Mouse (Mus musculus) cerebellum, postnatal 10 days (tissue): ENCODE measurements around the gene Sftpa1.

Experiments used
- DNase-seq, 2 experiments: peaks; one replicate each; pipeline ENCODE4 v3.0.0; 2021; ENCODE audit warnings: mixed read lengths in 2 of 2

Gene Sftpa1

DNA sequence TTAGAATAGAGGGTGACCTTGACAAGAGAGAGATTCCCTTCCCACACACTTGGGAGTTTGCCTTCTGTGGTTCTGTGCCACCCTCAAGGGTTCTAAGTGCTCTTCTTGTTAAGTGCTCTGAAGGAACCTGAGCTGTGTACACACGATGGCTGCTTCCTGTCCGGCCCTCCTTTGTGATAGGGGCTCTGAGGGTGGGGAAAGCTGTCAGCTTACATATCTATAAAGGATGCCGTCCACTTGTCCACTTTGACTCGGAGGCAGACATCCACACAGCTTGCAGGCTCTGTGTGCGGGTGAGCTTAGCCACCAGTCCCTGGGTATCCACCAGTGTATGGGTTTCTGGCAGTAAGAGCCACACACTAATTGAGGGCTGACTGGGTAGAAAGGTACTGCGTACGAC, at the start of gene Sftpa1:
Gene Sftpa1 (plus strand): TSS at position 243 of the 400 bp plus-strand sequence.
- no peak for DNase-seq

DNA sequence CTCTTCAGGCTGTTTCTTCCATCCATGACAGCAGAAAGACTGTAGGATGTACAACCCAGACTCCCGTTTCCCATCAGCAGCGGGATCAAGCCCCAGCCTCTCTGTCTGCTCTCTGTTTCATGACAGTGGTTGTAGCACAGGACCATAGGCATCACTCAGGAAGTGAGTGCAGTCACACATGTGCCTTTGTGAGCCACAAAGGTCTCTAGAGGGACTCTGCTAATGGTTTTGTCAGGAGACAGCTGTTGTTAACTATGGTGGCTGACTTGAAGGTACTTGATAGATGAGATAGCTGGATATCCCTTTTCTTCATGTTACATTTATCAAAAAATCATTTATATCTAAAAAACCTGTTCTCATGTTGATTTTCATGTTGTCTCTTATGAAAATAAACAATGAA, 49.2 kb upstream of the Sftpa1 start:
- no peak for DNase-seq

DNA sequence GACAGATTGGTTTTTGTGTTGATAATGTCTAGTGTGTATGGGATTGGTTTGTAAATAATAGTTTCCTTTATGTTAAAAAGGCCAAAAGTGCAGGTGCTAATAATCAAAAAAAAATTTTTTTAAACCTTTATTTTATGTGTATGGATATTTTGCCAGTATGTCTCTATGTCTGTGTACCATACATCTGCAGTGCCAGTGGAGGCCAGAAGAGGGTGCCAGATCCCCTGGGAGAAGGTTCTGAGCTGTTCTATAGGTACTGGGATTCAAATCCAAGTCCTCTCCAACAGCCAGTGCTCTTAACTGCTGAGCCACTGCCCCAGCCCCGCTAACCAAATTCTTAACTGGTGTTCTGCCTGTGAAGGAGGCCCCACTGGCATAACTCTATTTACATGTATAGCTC, 44.1 kb upstream of the Sftpa1 start:
- peak; percentile 21 to 36 for DNase-seq

DNA sequence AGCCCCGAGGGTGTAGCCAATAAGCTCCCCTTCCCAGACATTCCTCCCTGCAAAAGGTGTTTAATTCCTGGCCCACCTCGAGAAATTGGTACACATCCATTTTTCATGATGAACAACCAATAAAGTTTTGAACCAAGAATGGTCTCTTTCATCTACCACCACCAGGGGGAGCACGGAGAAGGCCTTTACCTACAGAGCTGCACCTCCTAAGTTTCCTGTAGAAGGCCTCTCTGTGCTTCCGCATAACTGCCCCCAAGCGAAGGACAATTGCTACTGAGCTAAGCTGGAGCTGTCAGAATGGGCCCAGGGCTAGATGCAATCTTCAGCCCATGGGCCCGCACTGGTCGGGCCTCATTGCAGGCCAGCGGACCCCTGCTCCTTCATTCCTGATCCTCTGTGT, 40.8 kb upstream of the Sftpa1 start:
- peak; percentile 44 to 51 for DNase-seq

DNA sequence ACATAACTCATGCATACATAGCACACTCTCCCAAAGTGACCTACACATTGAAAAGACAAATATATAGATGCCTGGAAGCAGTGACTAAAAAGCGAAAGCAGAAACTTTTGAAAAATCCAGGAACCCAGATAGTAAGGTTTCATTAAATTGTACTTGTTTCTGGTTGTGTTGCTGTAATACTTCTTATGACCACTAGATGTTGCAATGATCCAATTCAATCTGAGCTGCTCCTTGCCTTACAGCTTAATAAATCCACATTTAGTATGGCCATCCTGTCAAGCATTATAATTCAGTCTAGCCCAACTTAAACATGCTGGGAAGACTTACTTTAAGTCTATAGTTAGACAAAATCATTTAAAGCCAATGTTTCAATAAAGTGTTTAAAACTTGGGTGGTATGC, 37.5 kb upstream of the Sftpa1 start:
- peak in 1 of 2 experiments; percentile 12 for DNase-seq

DNA sequence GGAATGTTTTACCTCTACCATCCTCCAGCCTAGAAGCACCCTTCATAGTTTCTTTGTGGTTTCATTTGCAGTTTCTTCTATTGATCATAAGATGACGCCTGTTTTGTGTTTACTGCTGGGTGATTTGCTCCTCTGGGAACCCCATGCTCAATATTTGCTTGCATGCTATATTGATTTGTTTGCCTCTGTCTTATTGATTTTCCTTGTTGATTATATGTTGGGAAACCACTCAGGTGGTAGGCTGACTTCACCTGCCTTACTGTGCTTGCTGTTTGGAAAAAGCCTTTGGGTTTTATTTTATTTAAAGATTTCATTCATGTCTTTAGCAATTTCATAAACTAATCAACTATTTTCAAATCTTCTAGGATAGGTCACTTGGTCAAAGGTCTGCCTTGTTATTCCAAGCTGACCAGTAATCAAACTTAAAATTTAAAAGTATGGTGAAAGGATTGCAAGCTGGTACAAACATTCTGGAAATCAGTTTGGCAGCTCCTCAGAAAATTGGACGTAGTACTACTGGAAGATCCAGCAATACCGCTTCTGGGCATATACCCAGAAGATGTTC, 35.2 kb upstream of the Sftpa1 start:
- DNase-seq: no peak

DNA sequence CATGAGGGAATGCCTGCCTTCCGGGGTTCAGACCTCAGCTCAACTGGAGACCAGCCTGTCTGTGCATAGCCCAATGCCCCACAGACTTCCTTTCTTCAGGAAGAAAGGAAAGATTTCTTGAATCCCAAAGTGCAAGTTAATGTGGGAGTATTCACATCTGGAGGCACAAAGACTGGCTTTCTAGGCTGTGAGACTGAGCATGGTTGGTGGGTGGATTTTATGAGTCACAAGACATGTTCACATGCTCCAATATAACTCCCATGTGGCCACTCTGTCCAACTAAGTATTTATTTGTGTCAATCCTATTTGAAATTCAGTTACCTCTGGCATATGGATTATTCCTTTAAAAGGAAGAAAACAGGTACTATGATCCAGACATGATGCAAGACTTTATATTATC, 32.9 kb upstream of the Sftpa1 start:
- DNase-seq: no peak

DNA sequence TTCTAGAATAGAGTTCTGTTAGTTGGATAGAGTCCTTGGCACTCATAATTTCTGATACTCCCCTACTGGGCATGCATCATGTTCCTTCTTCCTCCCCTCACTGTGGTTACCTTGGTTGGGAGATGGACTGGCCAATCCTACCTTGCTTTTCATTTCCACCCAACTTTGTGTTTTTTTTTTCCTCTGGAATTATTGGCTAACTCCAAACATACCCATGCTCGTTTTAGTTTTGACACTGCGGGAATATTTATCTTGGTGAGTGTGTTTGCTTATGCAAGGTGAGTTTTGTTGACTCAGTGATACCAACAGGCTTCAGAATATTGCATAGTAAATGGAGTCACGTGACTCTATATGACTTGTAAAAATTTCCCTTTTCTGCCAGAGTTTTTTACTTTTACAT, 30.9 kb upstream of the Sftpa1 start:
- no peak for DNase-seq

DNA sequence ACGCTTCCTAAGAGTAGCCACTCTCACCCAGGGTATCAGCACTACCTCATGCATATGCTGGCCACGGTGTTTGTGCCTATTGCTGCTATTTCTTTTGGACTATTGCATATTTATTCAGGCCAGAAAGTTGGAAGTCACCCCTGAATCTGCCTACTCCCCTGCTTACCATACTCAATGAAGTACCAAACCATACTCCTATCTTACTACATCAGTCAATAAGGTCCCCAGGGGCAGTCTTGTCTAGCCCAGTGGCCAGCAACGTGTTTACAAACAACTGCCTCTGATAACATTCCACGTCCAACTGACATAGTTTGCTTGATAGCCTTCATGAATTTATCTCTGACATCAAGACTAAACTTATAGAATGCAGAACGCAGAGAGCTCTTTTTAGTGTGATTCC, 30.3 kb upstream of the Sftpa1 start:
- DNase-seq: no peak

DNA sequence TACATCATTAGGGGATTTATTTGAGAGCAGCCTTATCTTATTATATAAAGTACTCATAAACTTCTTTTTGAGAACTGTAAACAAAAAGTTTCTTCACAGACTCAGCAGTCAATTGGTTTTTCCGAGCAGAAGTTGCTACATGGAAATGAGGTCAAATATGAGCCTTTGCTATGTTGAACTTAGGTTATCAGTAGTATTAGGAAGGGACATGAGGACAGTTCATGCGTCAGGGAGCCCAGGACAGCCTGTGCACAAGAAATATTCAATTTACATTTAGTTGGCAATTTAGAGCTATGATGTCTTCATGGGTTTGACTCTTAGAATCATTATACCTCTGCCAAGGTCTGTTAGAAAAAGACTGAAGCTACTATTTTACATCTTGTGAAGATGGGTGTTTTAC, 29.3 kb upstream of the Sftpa1 start:
- no peak for DNase-seq

DNA sequence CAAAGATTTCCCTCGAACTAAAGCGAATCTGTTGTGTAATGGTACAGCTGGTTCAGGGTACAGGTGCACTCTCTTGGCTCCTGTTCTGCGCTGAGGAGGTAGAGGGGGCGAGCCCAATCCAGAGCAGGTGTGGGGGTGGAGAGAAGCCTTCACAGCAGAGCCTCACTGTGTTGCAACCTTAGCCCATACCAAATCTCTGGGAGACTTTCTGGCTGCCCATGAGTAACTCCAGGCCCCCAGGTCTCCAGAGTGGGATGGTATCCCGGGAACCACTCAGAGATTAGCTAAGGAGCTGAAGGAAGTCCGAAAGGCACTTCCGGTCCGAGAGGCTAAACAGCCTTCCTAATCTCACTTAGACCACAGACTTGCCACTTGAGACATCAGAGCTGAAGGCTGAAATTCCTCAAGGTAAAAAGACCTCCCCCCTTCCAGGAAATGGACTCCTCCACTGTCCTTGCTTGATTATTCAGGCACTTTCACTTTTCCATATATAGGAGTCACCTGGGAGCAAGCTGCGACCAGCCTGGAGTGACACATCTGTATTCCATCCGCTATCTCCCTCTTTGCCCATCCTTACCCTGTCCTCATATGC, 26.6 kb upstream of the Sftpa1 start, which contains the start of gene Mat1a:
Gene Mat1a (plus strand): TSS at position 183 of the 592 bp plus-strand sequence.
- DNase-seq: no peak

DNA sequence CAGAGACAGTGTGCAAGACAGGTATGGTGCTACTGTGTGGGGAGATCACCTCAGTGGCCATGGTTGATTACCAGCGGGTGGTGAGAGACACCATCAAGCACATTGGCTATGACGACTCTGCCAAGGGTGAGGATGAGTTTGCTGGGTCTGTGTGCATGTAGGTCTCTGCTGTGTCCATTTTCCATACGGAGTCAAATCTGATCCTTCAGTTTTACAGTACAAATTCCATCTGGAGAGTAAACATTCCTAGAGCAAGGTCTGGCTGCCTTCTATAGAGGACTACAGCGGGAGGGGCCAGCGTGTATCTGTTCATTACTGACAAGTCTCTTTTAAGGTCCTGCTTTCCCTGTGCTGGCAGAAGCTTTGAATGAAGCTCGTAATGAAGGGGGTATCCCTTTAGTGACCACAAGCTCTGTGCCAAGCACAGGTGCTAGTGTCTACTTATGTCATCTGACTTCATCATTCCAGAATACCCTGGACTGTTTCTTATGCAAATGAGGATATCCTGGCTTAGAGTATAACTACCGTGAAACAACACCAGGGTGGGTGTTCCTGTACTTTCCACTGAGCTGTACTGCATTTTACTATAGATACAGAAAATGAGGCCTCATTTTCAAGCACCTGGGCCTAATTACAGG, 20.4 kb upstream of the Sftpa1 start:
- DNase-seq: no peak

DNA sequence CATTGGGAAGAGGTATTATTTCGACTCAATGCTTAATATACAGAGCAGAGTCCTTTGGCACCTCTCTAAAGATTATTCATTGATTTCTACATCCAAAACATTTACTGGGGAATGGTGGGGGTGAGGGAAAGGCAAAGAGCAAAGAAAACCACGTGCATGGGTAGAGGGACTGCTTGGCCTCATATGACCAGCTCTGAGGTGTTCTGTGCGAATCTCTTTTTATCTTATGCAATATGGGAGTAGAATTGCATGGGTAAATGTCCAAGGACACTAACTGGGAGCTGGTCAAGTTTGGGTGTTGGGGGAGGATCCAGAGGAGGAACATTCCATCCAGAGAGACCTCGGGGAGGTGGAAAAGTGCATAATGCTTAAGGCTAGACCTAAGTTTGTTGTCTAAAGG, 18.6 kb upstream of the Sftpa1 start:
- no peak for DNase-seq

DNA sequence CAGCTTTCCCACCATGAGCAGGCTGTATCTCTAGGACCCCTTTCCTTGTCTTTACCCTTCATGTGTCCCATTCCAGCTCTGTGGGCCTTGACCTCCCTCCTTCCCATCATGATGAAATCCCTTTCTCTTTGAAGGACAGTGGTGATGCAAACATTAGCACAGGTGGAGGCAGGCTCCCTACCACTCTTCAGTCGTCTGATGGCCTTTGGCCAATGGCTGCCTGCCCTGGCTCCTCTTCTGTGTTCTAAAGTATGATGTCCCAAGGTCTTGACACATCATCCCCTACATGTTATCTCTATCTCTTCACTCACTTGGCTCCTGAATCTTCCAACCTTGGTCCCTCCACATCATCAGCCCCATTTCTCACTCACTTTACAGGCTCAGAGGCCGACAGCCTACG, 15.3 kb upstream of the Sftpa1 start:
- DNase-seq: peak; percentile 77 to 81

DNA sequence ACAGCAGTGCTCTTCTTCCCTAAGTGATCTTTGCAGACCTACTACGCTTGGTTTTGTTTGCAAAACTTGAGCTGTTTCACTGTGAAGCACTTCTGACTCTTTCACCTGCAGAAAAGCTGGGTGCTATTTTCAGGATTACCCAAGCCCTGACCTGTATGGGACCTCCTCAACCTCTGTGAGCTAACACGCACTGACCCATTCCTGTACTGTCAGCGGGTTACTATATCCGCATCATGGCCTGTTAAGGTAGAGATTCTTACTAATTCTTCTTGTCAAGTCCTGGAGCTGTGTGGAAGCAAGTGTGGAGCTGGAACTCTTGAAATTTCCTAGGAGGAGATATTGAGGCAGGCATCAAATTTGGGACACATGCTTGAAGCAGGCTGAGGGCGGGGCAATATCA, 6.9 kb upstream of the Sftpa1 start:
- no peak for DNase-seq

DNA sequence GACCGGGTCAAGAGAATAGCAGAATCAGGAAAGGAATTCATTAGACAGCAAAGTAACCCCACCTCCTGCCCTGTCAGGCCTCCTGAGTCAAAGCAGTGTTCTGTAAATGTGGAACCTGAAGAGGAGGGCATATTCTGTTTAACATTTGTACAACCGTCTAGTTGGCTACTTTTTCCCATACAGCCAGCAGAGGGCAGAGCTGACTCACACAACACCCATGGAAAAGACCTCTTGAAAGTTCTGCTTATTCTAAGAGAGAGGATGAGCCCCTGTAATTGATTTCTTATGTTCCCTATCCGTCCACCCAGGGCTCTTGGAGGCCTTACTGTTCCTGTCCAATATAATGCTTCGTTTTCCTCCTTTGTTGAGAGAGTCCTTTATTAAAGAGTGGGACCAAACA, 3.6 kb upstream of the Sftpa1 start:
- peak; percentile 25 to 43 for DNase-seq

DNA sequence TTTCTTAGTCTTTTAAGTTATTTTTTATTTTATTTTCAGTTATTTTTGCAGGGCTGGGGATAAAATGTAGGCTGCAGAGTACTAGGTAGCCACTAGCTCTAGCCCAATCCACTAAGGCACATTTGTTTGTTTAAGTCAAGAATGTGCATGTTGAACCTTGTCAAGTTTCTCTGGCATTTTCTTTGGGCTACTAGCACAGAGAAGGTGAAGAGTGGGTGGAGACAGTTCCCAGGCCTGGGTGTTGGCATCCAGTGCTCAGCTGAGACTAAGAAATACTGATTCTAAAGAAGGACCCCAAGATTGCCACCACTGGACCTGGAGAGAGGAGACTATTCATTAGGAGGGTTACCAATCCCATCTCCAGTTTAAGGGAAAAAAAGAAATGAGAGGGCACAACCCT, 5.4 kb downstream of the Sftpa1 start:
- DNase-seq: no peak

DNA sequence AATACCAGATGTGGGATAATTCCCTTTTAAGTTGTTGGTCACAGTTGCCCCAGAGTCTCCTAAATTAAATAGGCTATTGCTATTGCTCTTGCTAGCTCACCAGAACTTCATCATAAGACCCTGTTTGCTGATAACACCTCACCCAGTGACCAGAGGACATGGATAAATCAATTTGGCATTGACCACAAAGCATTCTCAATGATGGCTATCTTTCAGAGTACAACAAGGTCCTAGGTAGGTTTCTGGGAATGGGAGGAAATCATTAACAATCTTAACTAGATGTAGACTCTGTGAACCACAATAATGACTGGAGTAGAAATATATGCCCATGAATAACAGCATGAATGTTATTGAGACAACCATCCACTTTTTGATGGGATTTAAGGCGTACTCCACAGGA, 9.1 kb downstream of the Sftpa1 start:
- DNase-seq: no peak

DNA sequence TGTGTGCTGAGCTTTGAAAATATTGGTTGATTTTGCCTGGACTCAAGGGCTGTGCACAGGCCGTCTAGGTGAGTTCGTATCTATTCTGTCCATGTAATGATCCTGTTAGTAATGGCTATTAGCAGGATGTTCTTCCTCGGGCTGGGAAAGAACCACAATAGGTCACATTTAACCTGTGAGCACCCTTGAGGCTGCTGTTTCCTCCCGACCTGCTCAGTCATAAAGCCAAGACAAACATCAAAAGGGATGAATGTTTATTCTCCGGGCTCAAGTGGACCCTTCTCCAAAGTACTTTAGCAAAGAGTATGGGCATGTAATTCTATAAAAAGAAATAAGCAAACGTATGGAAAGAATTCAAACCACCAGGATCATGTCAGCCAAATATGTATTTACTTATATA, 14.5 kb downstream of the Sftpa1 start:
- no peak for DNase-seq

DNA sequence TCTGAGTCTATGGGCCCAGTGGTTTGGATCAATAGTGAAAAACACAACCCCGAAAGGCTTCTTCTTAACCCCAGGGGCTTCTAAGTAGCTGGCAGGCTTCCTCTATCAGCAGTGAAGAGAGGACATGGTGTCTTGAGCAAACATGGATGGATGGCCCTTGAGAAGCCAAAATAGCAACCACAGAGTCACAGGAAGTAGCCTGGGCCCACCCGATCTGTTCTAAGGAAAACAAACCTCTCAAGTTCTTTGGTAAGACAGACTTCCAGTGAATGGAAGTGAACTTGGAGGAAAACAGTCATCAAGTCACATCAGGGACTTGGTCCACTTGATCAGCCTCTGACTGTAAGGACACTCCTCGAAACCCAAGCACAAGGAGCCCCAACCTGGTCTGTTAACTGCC, 15.3 kb downstream of the Sftpa1 start:
- DNase-seq: no peak

DNA sequence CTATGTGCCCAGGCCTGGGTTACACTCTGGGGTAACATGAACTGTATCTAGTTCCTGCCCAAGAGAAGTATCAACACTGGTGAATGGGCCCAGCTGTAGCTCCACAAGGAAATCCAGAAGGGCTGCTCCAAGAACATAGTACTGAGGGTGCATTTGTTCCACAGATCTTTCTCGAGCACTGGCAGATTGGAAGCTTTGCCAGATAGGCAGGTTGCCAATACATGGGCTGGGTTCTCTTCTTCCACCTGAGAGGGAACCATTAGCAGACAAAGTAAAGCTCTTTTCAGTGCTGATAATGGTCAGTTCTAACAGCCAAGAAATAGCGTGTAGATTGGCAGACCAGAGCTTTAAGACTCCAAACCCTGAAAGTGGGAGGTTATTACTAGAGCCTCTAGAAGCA, 15.8 kb downstream of the Sftpa1 start:
- DNase-seq: peak; percentile 36 to 44

DNA sequence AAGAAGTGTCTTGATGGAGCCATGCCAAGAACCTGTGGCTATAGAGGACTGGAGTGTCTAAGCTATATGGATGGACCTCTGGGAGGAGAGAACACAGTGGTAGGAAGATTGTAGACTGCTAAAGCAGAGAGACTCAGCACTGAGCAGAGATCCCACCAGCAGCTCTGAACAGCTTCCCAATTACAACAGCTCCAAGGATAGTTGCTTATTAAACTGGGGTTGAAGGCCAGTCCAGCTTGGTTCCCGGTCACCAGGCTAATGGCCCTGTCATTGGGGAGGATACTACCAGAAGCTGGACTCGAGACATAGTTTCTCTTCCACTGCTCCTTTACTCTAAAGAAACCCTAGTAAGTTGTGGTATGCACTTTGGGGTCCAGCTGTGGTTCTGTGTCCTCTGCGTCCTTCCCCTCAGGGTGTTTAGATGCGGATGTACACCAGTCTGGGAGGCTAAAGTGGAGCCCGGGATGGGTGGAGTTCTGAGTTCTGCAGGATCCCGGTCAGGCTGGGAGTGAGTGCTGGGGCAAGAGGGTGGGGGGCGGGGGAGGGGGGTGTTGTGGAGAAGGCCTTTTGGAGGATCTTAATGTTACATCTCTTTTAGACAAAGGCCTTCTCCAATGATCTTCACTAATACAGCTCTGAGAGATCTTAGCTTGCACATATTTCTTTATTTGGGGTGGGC, 19.8 kb downstream of the Sftpa1 start, which contains the start of gene Mbl1:
Gene Mbl1 (plus strand): TSS at position 239 of the 679 bp plus-strand sequence.
- no peak for DNase-seq

DNA sequence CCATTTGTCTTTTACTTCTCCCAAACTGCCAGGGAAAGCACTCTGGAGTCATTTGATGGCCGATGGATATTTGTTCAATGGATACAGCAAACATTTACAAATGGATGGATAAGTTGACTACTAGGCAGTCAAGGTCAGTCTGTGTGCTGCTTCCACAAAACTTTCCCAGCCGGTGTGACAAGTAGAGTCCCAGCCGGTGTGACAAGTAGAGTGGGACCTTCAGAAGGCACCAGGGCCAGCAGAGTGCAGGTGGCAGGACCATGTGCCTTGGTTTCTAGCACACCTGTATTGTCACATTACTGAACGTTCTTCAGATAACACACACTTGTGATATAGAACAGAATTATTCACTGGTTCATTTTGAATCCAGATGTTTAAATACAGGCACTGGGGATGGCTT, 28.5 kb downstream of the Sftpa1 start:
- DNase-seq: no peak

DNA sequence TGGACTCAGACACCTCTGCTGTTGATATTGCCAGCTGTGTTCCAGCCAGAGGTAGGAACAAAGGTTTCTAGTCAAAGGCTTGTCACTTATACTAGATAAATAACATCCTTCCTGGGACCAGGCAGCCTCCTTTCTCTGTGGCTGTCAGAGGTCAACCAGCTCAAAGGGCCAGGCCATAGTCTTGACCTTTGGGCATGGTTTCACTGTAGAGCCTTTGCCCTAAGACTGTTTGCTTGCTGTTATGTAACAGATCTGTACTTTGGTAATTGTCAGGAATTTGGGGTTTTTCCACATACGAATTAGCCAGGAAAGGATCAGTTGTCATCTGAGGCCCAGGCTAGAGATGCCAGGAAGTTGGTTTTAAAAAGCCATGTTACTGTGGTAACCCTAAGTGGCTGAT, 29.2 kb downstream of the Sftpa1 start:
- no peak for DNase-seq
